Mouse (Mus musculus): ENCODE results near the gene Ttc21a.

The Ttc21a gene

GRCm38 (mm10) chr9:119941407-119941806, 4.0 kb downstream of the Ttc21a start:
- DNase-seq (ENCODE audit: low read depth) = no peak

GRCm38 (mm10) chr9:119941861-119942260, 4.5 kb downstream of the Ttc21a start:
- no peak for DNase-seq (ENCODE audit: low read depth)

GRCm38 (mm10) chr9:119943326-119943725, 5.9 kb downstream of the Ttc21a start:
- no peak for DNase-seq (ENCODE audit: low read depth)

GRCm38 (mm10) chr9:119945173-119945900, 7.9 kb downstream of the Ttc21a start:
- peak; percentile 68 for DNase-seq (ENCODE audit: low read depth)

GRCm38 (mm10) chr9:119948804-119949203, 11.4 kb downstream of the Ttc21a start:
- no peak for DNase-seq (ENCODE audit: low read depth)

GRCm38 (mm10) chr9:119950434-119950833, 13.0 kb downstream of the Ttc21a start:
- no peak for DNase-seq (ENCODE audit: low read depth)

- DNase-seq (ENCODE audit: low read depth) = no peak
Measured at GRCm38 (mm10) chr9:119951388-119951787, 14.0 kb downstream of the Ttc21a start.

GRCm38 (mm10) chr9:119958835-119959234, 21.4 kb downstream of the Ttc21a start:
- no peak for DNase-seq (ENCODE audit: low read depth)

GRCm38 (mm10) chr9:119962216-119962615, 24.8 kb downstream of the Ttc21a start:
- DNase-seq (ENCODE audit: low read depth) = no peak

GRCm38 (mm10) chr9:119962987-119963667, 25.7 kb downstream of the Ttc21a start:
- DNase-seq (ENCODE audit: low read depth) = peak; percentile 85

- no peak for DNase-seq (ENCODE audit: low read depth)
Measured at GRCm38 (mm10) chr9:119964206-119964605, 26.8 kb downstream of the Ttc21a start.

- DNase-seq (ENCODE audit: low read depth) = no peak
Measured at GRCm38 (mm10) chr9:119965186-119965585, 27.8 kb downstream of the Ttc21a start.

GRCm38 (mm10) chr9:119966221-119966910, 29.0 kb downstream of the Ttc21a start:
- no peak for DNase-seq (ENCODE audit: low read depth)

GRCm38 (mm10) chr9:119969811-119970210, 32.4 kb downstream of the Ttc21a start:
- no peak for DNase-seq (ENCODE audit: low read depth)

GRCm38 (mm10) chr9:119970221-119970620, 32.8 kb downstream of the Ttc21a start:
- peak; percentile 66 for DNase-seq (ENCODE audit: low read depth)

- no peak for DNase-seq (ENCODE audit: low read depth)
Measured at GRCm38 (mm10) chr9:119970763-119971656, 33.6 kb downstream of the Ttc21a start.

- DNase-seq (ENCODE audit: low read depth) = no peak
Measured at GRCm38 (mm10) chr9:119972166-119972565, 34.8 kb downstream of the Ttc21a start.

- DNase-seq (ENCODE audit: low read depth) = no peak
Measured at GRCm38 (mm10) chr9:119972582-119972981, 35.2 kb downstream of the Ttc21a start.

- no peak for DNase-seq (ENCODE audit: low read depth)
Measured at GRCm38 (mm10) chr9:119973281-119973680, 35.9 kb downstream of the Ttc21a start.

- DNase-seq (ENCODE audit: low read depth) = peak; percentile 74
Measured at GRCm38 (mm10) chr9:119973869-119974520, 36.6 kb downstream of the Ttc21a start.

- peak; percentile 57 for DNase-seq (ENCODE audit: low read depth)
Measured at GRCm38 (mm10) chr9:119974609-119975008, 37.2 kb downstream of the Ttc21a start.

All from naive thymus-derived CD4-positive, alpha-beta T cell, adult 2 months (primary cell).